Mouse (Mus musculus) megakaryocyte, embryonic 14.5 days (primary cell): ENCODE results near the gene Slc26a1.

Source experiments
- FLI1 ChIP-seq: IDR thresholded peaks from 2 replicates; pipeline ENCODE4 v1.6.1; 2012; ENCODE audit warnings: low read length, inconsistent platforms, mixed read lengths
- GATA1 ChIP-seq: IDR thresholded peaks from 3 replicates; pipeline ENCODE4 v1.6.1; 2012; ENCODE audit warnings: mixed read lengths, low read length, inconsistent platforms, borderline replicate concordance

DNA sequence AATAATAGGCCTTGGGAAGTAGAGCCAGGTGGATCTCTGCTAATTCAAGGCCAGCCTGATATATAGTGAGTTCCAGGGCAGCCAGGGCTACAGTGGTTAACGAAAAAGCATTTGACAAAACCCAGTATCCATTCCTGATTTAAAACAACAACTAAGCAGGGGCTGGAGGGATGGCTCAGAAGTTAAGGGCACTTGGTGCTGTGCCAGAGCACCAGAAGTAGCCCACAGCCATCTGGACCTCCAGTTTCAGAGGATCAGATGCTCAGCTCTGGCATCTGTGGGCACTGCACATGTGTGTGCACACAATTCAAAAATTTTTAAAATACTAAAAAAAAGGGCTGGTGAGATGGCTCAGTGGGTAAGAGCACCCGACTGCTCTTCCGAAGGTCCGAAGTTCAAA lies 41.7 kb downstream of the Slc26a1 start:
- TF ChIP-seq GATA1 (no peak), FLI1 (no peak)
